Mouse (Mus musculus) embryonic stem cell, embryonic (primary cell): ENCODE results near the gene Fam107b.

Experiments used
- CTCF ChIA-PET, 4 experiments: fragments of 300-600 bp in 2 of 4; fragments of 350-600 bp in 2 of 4; sonication (Branson Sonifier 250); formaldehyde crosslinking; loops; one replicate each; lab custom pipeline; 2022; ENCODE audit warnings: inconsistent platforms in 2 of 4; lab: Charles Lee
- POLR2A ChIA-PET, 4 experiments: fragments of 300-600 bp in 2 of 4; fragments of 350-600 bp in 2 of 4; sonication (Branson Sonifier 250); formaldehyde crosslinking; loops; one replicate each; lab custom pipeline; 2022; ENCODE audit warnings: antibody characterized with exemption in 4 of 4, inconsistent platforms in 1 of 4; lab: Charles Lee

Fam107b gene

GRCm38 (mm10) chr2:3738734-3739133, 168.4 kb downstream of the Fam107b start:
- ChIA-PET CTCF (no interaction called here), POLR2A (interaction anchor here in 1 of 4 experiments (2.7 kb wide), 1 partner anchor 26 kb away, joined by 10 read pairs; no protein-coding TSS in a partner anchor)

- CTCF ChIA-PET = interaction anchor here in 1 of 4 experiments (0.6 kb wide), 1 partner anchor 760 kb away, joined by 6 read pairs; no protein-coding TSS in a partner anchor
- POLR2A ChIA-PET = interaction anchor here in 2 of 4 experiments (0.5 to 1.1 kb wide), 3 partner anchors 11 to 466 kb away, joined by 3 read pairs; partner anchors contain the start of genes Cdnf (in 1 of the 2), Gm45902 (in 1 of the 2) and Hspa14 (in 1 of the 2)
These were observed 169.2 kb downstream of the Fam107b start for GRCm38 (mm10) chr2:3739351-3739961.

DNA sequence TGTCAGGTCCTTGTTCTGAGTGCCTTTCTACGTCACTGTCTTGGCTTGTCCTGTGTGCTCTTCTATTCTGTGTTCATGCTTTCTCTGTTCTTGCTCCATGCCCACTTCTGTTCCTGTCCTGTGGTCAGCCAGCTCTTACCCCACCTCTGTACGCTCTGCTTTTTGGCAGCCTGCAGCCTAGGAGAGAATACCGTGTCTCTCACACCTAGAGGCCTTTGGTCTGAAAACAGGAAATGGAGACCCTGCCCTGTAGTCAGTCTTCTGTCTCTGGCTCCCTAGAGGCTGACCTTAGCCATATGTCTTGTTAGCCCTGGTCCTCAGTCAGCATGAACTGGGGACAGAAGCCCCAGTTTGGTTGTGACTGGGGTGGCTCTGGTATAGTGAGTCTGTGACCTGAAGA, 170.0 kb downstream of the Fam107b start:
- CTCF ChIA-PET = no interaction called here
- POLR2A ChIA-PET = interaction anchor here in 2 of 4 experiments (0.5 to 0.9 kb wide), 2 partner anchors 227 to 465 kb away, joined by 3 read pairs; partner anchors contain the start of genes Cdnf (in 1 of the 2), Gm45902 (in 1 of the 2) and Hspa14 (in 1 of the 2)

GRCm38 (mm10) chr2:3740670-3741069, 170.4 kb downstream of the Fam107b start:
- POLR2A ChIA-PET = no interaction called here
- CTCF ChIA-PET = no interaction called here

DNA sequence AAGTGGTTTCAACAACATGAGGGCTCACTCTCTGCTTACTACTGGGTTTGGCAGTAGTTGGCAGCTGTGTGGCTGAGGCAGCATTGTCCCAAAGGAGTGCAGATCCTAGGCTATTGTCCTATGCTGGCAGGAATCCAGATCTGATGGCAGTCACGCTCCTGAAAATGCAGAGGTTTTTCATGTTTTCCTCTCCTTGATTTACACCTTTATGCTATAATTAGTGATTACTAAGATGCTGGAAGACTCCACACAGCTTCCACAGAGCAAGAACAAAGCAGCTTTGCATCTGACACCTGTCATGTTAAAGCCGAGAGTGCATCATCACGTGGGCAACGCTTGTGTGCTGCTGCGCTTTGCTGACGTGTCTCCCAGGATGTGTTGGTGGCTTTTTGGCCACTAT, 172.2 kb downstream of the Fam107b start:
- ChIA-PET POLR2A (interaction anchor here in 2 of 4 experiments (1.4 to 2.8 kb wide), 3 partner anchors 12 to 31 kb away, joined by 3 to 14 read pairs (median 7); no protein-coding TSS in a partner anchor), CTCF (interaction anchor here in 1 of 4 experiments (0.6 kb wide), 1 partner anchor 113 kb away, joined by 3 read pairs; no protein-coding TSS in a partner anchor)

DNA sequence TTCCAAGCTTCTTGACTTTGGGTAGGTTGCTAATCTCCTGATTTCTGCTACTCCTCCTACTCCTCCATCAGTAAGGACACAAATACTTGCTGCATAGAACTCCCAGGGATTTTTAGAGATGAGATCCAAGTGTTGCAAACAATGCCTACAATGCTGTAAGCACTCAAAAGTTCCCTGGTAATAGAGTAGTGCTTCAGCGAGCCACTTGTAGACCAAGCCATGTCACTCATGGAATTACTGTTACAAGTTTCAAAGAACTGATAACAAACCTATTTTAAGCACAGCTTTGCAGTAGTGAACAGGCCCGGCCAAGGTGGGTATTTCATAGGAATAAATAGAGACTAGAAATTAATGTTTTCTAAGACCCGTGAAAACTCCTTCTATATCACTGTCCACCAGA, 174.8 kb downstream of the Fam107b start:
- ChIA-PET CTCF (interaction anchor here in 1 of 4 experiments (1.2 kb wide), 1 partner anchor 55 kb away, joined by 3 read pairs; no protein-coding TSS in a partner anchor), POLR2A (interaction anchor here in 3 of 4 experiments (0.6 to 2.5 kb wide), 6 partner anchors 13 to 72 kb away, joined by 3 to 10 read pairs (median 4); no protein-coding TSS in a partner anchor)

- CTCF ChIA-PET = no interaction called here
- POLR2A ChIA-PET = interaction anchor here in 2 of 4 experiments (0.5 to 1.3 kb wide), 2 partner anchors 15 to 318 kb away, joined by 3 read pairs; no protein-coding TSS in a partner anchor
These were observed 175.8 kb downstream of the Fam107b start for GRCm38 (mm10) chr2:3745910-3746606.

GRCm38 (mm10) chr2:3748714-3749503, 178.6 kb downstream of the Fam107b start:
- POLR2A ChIA-PET = interaction anchor here in 2 of 4 experiments (0.7 to 2.7 kb wide), 8 partner anchors 12 to 427 kb away, joined by 3 to 13 read pairs (median 5); partner anchors contain the start of genes Cdnf (in 1 of the 2), Gm45902 (in 1 of the 2) and Hspa14 (in 1 of the 2)
- CTCF ChIA-PET = no interaction called here

DNA sequence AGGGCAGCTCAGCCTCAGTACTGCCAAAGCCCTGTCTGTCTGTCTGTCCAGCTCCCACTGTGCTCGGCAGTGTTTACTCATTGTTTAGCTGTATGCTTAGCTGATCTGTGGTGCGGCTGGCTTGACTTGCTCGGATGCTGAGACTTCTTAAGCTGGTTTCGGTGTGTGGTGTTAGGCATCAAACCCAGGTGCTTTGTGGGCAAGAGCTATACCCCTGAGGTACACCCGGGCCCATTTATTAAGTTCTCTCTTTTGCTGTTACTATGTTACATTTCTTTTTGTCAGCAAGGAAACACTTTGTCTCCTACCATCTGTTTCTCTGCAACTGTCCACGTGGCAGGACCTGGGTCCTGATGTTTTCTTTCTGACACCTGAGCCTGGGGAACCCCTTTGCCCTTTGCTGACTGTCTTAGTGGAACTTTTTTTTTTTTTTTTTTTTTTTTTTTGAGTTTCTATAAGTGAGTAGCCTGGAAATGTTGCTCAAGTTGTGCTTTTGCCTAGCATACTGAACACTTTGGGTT, 179.3 kb downstream of the Fam107b start:
- ChIA-PET CTCF (interaction anchor here in 2 of 4 experiments (0.5 to 0.6 kb wide), 2 partner anchors 120 to 129 kb away, joined by 3 to 12 read pairs; no protein-coding TSS in a partner anchor), POLR2A (interaction anchor here in 2 of 4 experiments (0.7 to 2.7 kb wide), 8 partner anchors 13 to 428 kb away, joined by 3 to 13 read pairs (median 5); partner anchors contain the start of genes Cdnf (in 1 of the 2), Gm45902 (in 1 of the 2) and Hspa14 (in 1 of the 2))

- CTCF ChIA-PET = interaction anchor here in 1 of 4 experiments (0.5 kb wide), 1 partner anchor 120 kb away, joined by 3 read pairs; no protein-coding TSS in a partner anchor
- POLR2A ChIA-PET = interaction anchor here in 2 of 4 experiments (0.9 to 2.7 kb wide), 7 partner anchors 11 to 238 kb away, joined by 3 to 13 read pairs (median 6); partner anchors contain the start of genes Cdnf (in 1 of the 2), Gm45902 (in 1 of the 2) and Hspa14 (in 1 of the 2)
These were observed 179.8 kb downstream of the Fam107b start for GRCm38 (mm10) chr2:3750126-3750525.

- CTCF ChIA-PET = no interaction called here
- POLR2A ChIA-PET = no interaction called here
These were observed 182.1 kb downstream of the Fam107b start for GRCm38 (mm10) chr2:3752365-3752764.

GRCm38 (mm10) chr2:3752893-3753292, 182.6 kb downstream of the Fam107b start:
- CTCF ChIA-PET = no interaction called here
- POLR2A ChIA-PET = interaction anchor here in 1 of 4 experiments (0.7 to 1.1 kb wide), 3 partner anchors 20 to 37 kb away, joined by 3 read pairs; no protein-coding TSS in a partner anchor

- ChIA-PET POLR2A (interaction anchor here in 1 of 4 experiments (1.0 to 1.4 kb wide), 3 partner anchors 19 to 43 kb away, joined by 3 to 4 read pairs (median 3); no protein-coding TSS in a partner anchor), CTCF (interaction anchor here in 3 of 4 experiments (0.5 to 0.6 kb wide), 3 partner anchors 44 to 207 kb away, joined by 3 to 9 read pairs (median 3); no protein-coding TSS in a partner anchor)
These were observed 183.5 kb downstream of the Fam107b start for GRCm38 (mm10) chr2:3753749-3754148.

DNA sequence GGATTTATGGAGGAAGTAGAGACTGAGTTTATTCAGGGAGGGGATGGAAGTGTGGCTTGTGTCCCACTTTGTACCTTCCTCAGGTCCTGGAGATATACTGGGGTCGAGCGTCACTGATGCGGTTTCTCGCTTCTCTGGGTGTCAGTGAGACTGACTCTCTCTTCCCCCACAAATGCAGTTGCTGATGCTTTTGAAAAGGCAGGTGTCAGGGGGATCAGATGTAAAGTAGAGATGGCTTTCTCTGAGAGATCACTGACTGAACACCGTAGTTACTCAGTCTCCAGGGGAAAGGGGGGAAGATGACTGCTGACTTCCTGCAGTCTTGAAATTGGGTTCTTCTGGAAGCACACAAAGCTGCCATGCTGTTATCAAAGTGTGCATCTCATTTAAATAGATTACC, 185.6 kb downstream of the Fam107b start:
- POLR2A ChIA-PET = interaction anchor here in 1 of 4 experiments (0.9 kb wide), 1 partner anchor 44 kb away, joined by 3 read pairs; no protein-coding TSS in a partner anchor
- CTCF ChIA-PET = interaction anchor here in 1 of 4 experiments (1.0 kb wide), 1 partner anchor 209 kb away, joined by 3 read pairs; no protein-coding TSS in a partner anchor

GRCm38 (mm10) chr2:3758406-3758805, 188.1 kb downstream of the Fam107b start:
- POLR2A ChIA-PET = no interaction called here

GRCm38 (mm10) chr2:3760234-3760836, 190.0 kb downstream of the Fam107b start:
- ChIA-PET CTCF (interaction anchor here in 1 of 4 experiments (0.6 kb wide), 1 partner anchor 60 kb away, joined by 5 read pairs; no protein-coding TSS in a partner anchor), POLR2A (interaction anchor here in 1 of 4 experiments (1.2 kb wide), 1 partner anchor 48 kb away, joined by 3 read pairs; no protein-coding TSS in a partner anchor)

More at GRCm38 (mm10) chr2:3758406-3758805, 188.1 kb downstream of the Fam107b start:
- CTCF ChIA-PET = no interaction called here
